Mouse (Mus musculus): ENCODE results near the gene Ralgapa2. TPM values are rescaled to one million over a fixed set of nuclear protein-coding genes. Genes with fewer than 3 reads are reported as not detected.

The Ralgapa2 gene
- total and polyA plus RNA-seq, 3 experiments, result 14.5 to 41.3 (median 36.7) TPM

GRCm38 (mm10) chr2:146495781-146496180, 16.4 kb downstream of the Ralgapa2 start:
- Histone ChIP-seq H3K4me1 (ENCODE audit: control insufficient read depth, insufficient read depth, low read length) (peaks cover 7% of the 10 kb centered on the region), H3K4me3 (no peak overlapping the region), H3K27ac (no peak overlapping the region), H3K27me3 (ENCODE audit: control insufficient read depth, insufficient read depth, low read length) (no peaks in the 10 kb centered on the region), H3K9ac (ENCODE audit: low read depth, low read length) (no peak overlapping the region), H3K36me3 (ENCODE audit: control insufficient read depth, insufficient read depth, low read length) (peaks cover 9% of the 10 kb centered on the region), H3K79me2 (replicated peaks; ENCODE audit: control insufficient read depth, insufficient read depth, low read length) (peaks cover 1% of the 10 kb centered on the region)
- no peak for DNase-seq
- intact Hi-C loops (cut with DNase I), result no loop called here
- TF ChIP-seq EP300 (IDR thresholded peaks at IDR 0.05; ENCODE audit: insufficient read depth, low read depth, low read length), result no peak
- TF ChIP-seq CTCF (IDR thresholded peaks at IDR 0.05), result no peak
- TF ChIP-seq POLR2A (IDR thresholded peaks at IDR 0.05; ENCODE audit: insufficient read depth, low read depth, low read length), result no peak
- 79% methylated on average over 9 of the region's 9 CpGs for WGBS

- peaks cover 6% of the 10 kb centered on the region for H3K4me1 ChIP-seq (ENCODE audit: control insufficient read depth, insufficient read depth, low read length)
- H3K36me3 ChIP-seq (ENCODE audit: control insufficient read depth, insufficient read depth, low read length), result peaks cover 3% of the 10 kb centered on the region
- no peak for TF ChIP-seq CTCF (IDR thresholded peaks at IDR 0.05)
- no peak for TF ChIP-seq EP300 (IDR thresholded peaks at IDR 0.05; ENCODE audit: insufficient read depth, low read depth, low read length)
- no peak for TF ChIP-seq POLR2A (IDR thresholded peaks at IDR 0.05; ENCODE audit: insufficient read depth, low read depth, low read length)
- no peak overlapping the region for H3K9ac ChIP-seq (ENCODE audit: low read depth, low read length)
- no peaks in the 10 kb centered on the region for H3K27me3 ChIP-seq (ENCODE audit: control insufficient read depth, insufficient read depth, low read length)
- no peak overlapping the region for H3K27ac ChIP-seq
- peaks cover 3% of the 10 kb centered on the region for H3K79me2 ChIP-seq (replicated peaks; ENCODE audit: control insufficient read depth, insufficient read depth, low read length)
- 100% methylated on average over 1 of the region's 1 CpGs for WGBS
- no peak overlapping the region for H3K4me3 ChIP-seq
- intact Hi-C loops (cut with DNase I), result no loop called here
- no peak for DNase-seq
Observed at GRCm38 (mm10) chr2:146493354-146493946, 18.7 kb downstream of the Ralgapa2 start.

GRCm38 (mm10) chr2:146491830-146492610, 20.1 kb downstream of the Ralgapa2 start:
- no peaks in the 10 kb centered on the region for H3K27me3 ChIP-seq (ENCODE audit: control insufficient read depth, insufficient read depth, low read length)
- intact Hi-C loops (cut with DNase I), result no loop called here

GRCm38 (mm10) chr2:146490926-146491325, 21.2 kb downstream of the Ralgapa2 start:
- Histone ChIP-seq H3K9ac (ENCODE audit: low read depth, low read length) (no peak overlapping the region), H3K36me3 (ENCODE audit: control insufficient read depth, insufficient read depth, low read length) (peaks cover 13% of the 10 kb centered on the region), H3K27ac (no peak overlapping the region), H3K79me2 (replicated peaks; ENCODE audit: control insufficient read depth, insufficient read depth, low read length) (peaks cover 3% of the 10 kb centered on the region), H3K4me1 (ENCODE audit: control insufficient read depth, insufficient read depth, low read length) (peaks cover 8% of the 10 kb centered on the region), H3K4me3 (no peak overlapping the region), H3K27me3 (ENCODE audit: control insufficient read depth, insufficient read depth, low read length) (no peaks in the 10 kb centered on the region)
- 67% methylated on average over 1 of the region's 1 CpGs for WGBS
- intact Hi-C loops (cut with DNase I), result no loop called here
- TF ChIP-seq EP300 (IDR thresholded peaks at IDR 0.05; ENCODE audit: insufficient read depth, low read depth, low read length) (no peak), CTCF (IDR thresholded peaks at IDR 0.05) (no peak), POLR2A (IDR thresholded peaks at IDR 0.05; ENCODE audit: insufficient read depth, low read depth, low read length) (no peak)
- no peak for DNase-seq

More at GRCm38 (mm10) chr2:146491830-146492610, 20.1 kb downstream of the Ralgapa2 start:
- Histone ChIP-seq H3K27ac (no peak overlapping the region), H3K4me3 (no peak overlapping the region), H3K79me2 (replicated peaks; ENCODE audit: control insufficient read depth, insufficient read depth, low read length) (peaks cover 1% of the 10 kb centered on the region; the same call in 1 of the 2 replicates), H3K36me3 (ENCODE audit: control insufficient read depth, insufficient read depth, low read length) (peaks cover 10% of the 10 kb centered on the region), H3K4me1 (ENCODE audit: control insufficient read depth, insufficient read depth, low read length) (peaks cover 6% of the 10 kb centered on the region), H3K9ac (ENCODE audit: low read depth, low read length) (no peak overlapping the region)
- TF ChIP-seq CTCF (IDR thresholded peaks at IDR 0.05), result no peak
- TF ChIP-seq POLR2A (IDR thresholded peaks at IDR 0.05; ENCODE audit: insufficient read depth, low read depth, low read length), result no peak
- no peak for TF ChIP-seq EP300 (IDR thresholded peaks at IDR 0.05; ENCODE audit: insufficient read depth, low read depth, low read length)
- DNase-seq, result no peak
- 92% methylated on average over 5 of the region's 5 CpGs for WGBS

GRCm38 (mm10) chr2:146488291-146488690, 23.9 kb downstream of the Ralgapa2 start:
- H3K4me3 ChIP-seq, result no peak overlapping the region
- H3K9ac ChIP-seq (ENCODE audit: low read depth, low read length), result no peak overlapping the region
- no peaks in the 10 kb centered on the region for H3K27me3 ChIP-seq (ENCODE audit: control insufficient read depth, insufficient read depth, low read length)
- no peak for TF ChIP-seq POLR2A (IDR thresholded peaks at IDR 0.05; ENCODE audit: insufficient read depth, low read depth, low read length)
- TF ChIP-seq CTCF (IDR thresholded peaks at IDR 0.05), result no peak
- intact Hi-C loops (cut with DNase I), result no loop called here
- no peak overlapping the region for H3K27ac ChIP-seq
- WGBS, result 33% methylated on average over 3 of the region's 3 CpGs
- H3K79me2 ChIP-seq (replicated peaks; ENCODE audit: control insufficient read depth, insufficient read depth, low read length), result peaks cover 3% of the 10 kb centered on the region; the same call in 1 of the 2 replicates
- H3K4me1 ChIP-seq (ENCODE audit: control insufficient read depth, insufficient read depth, low read length), result peaks cover 8% of the 10 kb centered on the region
- peaks cover 14% of the 10 kb centered on the region for H3K36me3 ChIP-seq (ENCODE audit: control insufficient read depth, insufficient read depth, low read length)
- DNase-seq, result no peak

GRCm38 (mm10) chr2:146482859-146483258, 29.3 kb downstream of the Ralgapa2 start:
- no peak for DNase-seq
- H3K4me3 ChIP-seq, result no peak overlapping the region
- H3K27ac ChIP-seq, result no peak overlapping the region
- peaks cover 2% of the 10 kb centered on the region; the same call in 1 of the 2 replicates for H3K79me2 ChIP-seq (replicated peaks; ENCODE audit: control insufficient read depth, insufficient read depth, low read length)
- peaks cover 3% of the 10 kb centered on the region; the same call in 1 of the 2 replicates for H3K4me1 ChIP-seq (ENCODE audit: control insufficient read depth, insufficient read depth, low read length)
- no peak for TF ChIP-seq EP300 (IDR thresholded peaks at IDR 0.05; ENCODE audit: insufficient read depth, low read depth, low read length)
- TF ChIP-seq CTCF (IDR thresholded peaks at IDR 0.05), result no peak
- TF ChIP-seq POLR2A (IDR thresholded peaks at IDR 0.05; ENCODE audit: insufficient read depth, low read depth, low read length), result no peak
- no peak overlapping the region for H3K9ac ChIP-seq (ENCODE audit: low read depth, low read length)
- H3K36me3 ChIP-seq (ENCODE audit: control insufficient read depth, insufficient read depth, low read length), result peaks cover 20% of the 10 kb centered on the region
- no peaks in the 10 kb centered on the region for H3K27me3 ChIP-seq (ENCODE audit: control insufficient read depth, insufficient read depth, low read length)
- intact Hi-C loops (cut with DNase I), result no loop called here
